Mouse (Mus musculus): ENCODE data around the gene Gm13030. TPM values are rescaled to one million over a fixed set of nuclear protein-coding genes. Genes with fewer than 3 reads are reported as not detected.

Gene Gm13030
- polyA plus RNA-seq, 1 experiment = not detected

DNA sequence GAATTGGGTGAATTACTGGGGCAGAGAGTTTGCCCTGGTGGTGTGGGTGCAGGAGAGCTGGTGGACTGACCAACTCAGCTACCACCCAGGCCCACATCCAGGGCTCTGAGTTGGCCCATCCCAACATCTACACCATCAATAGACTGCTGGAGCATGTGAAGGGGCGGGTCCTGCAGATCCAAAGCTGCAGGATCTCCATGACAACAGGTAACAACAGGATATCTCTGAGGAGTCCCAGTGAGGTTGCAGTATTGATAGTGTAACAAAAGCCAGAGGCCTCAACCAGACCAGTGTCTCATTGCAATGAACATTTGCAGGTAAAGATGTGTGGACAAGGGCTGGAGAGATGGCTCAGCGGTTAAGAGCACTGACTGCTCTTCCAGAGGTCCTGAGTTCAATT, 52.7 kb downstream of the Gm13030 start:
- DNase-seq (ENCODE audit: low read depth, low spot score) = no peak

More for the DNA sequence above, 52.7 kb downstream of the Gm13030 start:
- 83% methylated on average over 2 of the region's 2 CpGs for WGBS

Other genes starting within 250 kb of the Gm13030 start
- 0.05 and 0.11 TPM in 2 replicates for gene Vwa5b1, start 238.1 kb downstream of the Gm13030 start, polyA plus RNA-seq (2012; rRNA removed)
- gene Pla2g2c, start 149.2 kb downstream of the Gm13030 start, polyA plus RNA-seq (2012; rRNA removed) = 0.27 and 0.45 TPM in 2 replicates
- 2.5 and 2.6 TPM in 2 replicates for gene Ubxn10, start 136.8 kb downstream of the Gm13030 start, polyA plus RNA-seq (2012; rRNA removed)
- 22.1 and 34.0 TPM in 2 replicates for gene Pla2g2f, start 116.3 kb downstream of the Gm13030 start, polyA plus RNA-seq (2012; rRNA removed)
- gene Pla2g2d, start 98.2 kb downstream of the Gm13030 start, polyA plus RNA-seq (2012; rRNA removed) = 8.8 and 10.3 TPM in 2 replicates
- gene Pla2g5, start 10.5 kb downstream of the Gm13030 start, polyA plus RNA-seq (2012; rRNA removed) = 35.3 and 72.0 TPM in 2 replicates
- 0.63 and 0.67 TPM in 2 replicates for gene Pla2g2e, start 4.0 kb upstream of the Gm13030 start, polyA plus RNA-seq (2012; rRNA removed)
- 5.5 and 10.8 TPM in 2 replicates for gene Otud3, start 40.0 kb upstream of the Gm13030 start, polyA plus RNA-seq (2012; rRNA removed)
- gene Rnf186, start 93.1 kb upstream of the Gm13030 start, polyA plus RNA-seq (2012; rRNA removed) = 219 and 382 TPM in 2 replicates
- 29.4 and 42.9 TPM in 2 replicates for gene Tmco4, start 98.9 kb upstream of the Gm13030 start, polyA plus RNA-seq (2012; rRNA removed)
- gene Htr6, start 201.6 kb upstream of the Gm13030 start, polyA plus RNA-seq (2012; rRNA removed) = 0.26 and 0.32 TPM in 2 replicates
- gene Nbl1, start 219.0 kb upstream of the Gm13030 start, polyA plus RNA-seq (2012; rRNA removed) = 125 and 133 TPM in 2 replicates